Mouse (Mus musculus) kidney, embryonic 14.5 days (tissue): ENCODE data around the gene Dip2c. TPM values are rescaled to one million over a fixed set of nuclear protein-coding genes. Genes with fewer than 3 reads are reported as not detected.

Experiments used
- ATAC-seq: fragments of 200-750 bp; cut with Nextera tagmentation; 2 replicates; pipeline ENCODE4 v1.8.0; 2017; ENCODE audit warnings: moderate number of reproducible peaks, mild to moderate bottlenecking, moderate TSS enrichment, moderate library complexity; ENCODE audit not compliant: low FRiP score, low TSS enrichment
- H3K27ac ChIP-seq: fragments of 300-500 bp; sonication (generic); 2 replicates; pipeline ENCODE4 v1.5.1; 2014; ENCODE audit warnings: low read depth, mild to moderate bottlenecking, low read length, moderate library complexity, mixed read lengths
- H3K27me3 ChIP-seq: fragments of 300-500 bp; sonication (generic); 2 replicates; pipeline ENCODE4 v1.6.1; 2014; ENCODE audit warnings: mild to moderate bottlenecking, low read length; ENCODE audit not compliant: control insufficient read depth, insufficient read depth
- H3K36me3 ChIP-seq: fragments of 300-500 bp; sonication (generic); 2 replicates; pipeline ENCODE4 v1.6.1; 2014; ENCODE audit warnings: low read length, mixed read lengths; ENCODE audit not compliant: control insufficient read depth, insufficient read depth
- H3K4me1 ChIP-seq: fragments of 300-500 bp; sonication (generic); 2 replicates; pipeline ENCODE4 v1.6.1; 2014; ENCODE audit warnings: low read length, mixed read lengths; ENCODE audit not compliant: control insufficient read depth, insufficient read depth
- H3K4me2 ChIP-seq: fragments of 300-500 bp; sonication (generic); replicated peaks from 2 replicates; pipeline ENCODE4 v1.6.1; 2014; ENCODE audit warnings: low read depth, mild to moderate bottlenecking, low read length
- H3K4me3 ChIP-seq: fragments of 300-500 bp; sonication (generic); 2 replicates; pipeline ENCODE4 v1.5.1; 2014; ENCODE audit warnings: mild to moderate bottlenecking, low read length
- H3K9ac ChIP-seq: fragments of 300-500 bp; sonication (generic); 2 replicates; pipeline ENCODE4 v1.6.1; 2014; ENCODE audit warnings: low read depth, mild to moderate bottlenecking, low read length, moderate library complexity
- H3K9me3 ChIP-seq: fragments of 300-500 bp; sonication (generic); 2 replicates; pipeline ENCODE4 v1.6.1; 2016; ENCODE audit warnings: low read length; ENCODE audit not compliant: control insufficient read depth
- WGBS: fragments of 180-500 bp; shearing (Covaris S2); extraction: QIAGEN DNeasy Blood & Tissue Kit; methylation state at CpG from one replicate; pipeline ENCODE4 v1.1.7; 2014; 5-methylcytosine and 5-hydroxymethylcytosine counted together
- polyA plus RNA-seq: library from polyadenylated mRNA; unstranded; fragments of >200 nt; fragmentation: Nextera tagmentation; extraction: Ambion mirVana; gene quantifications from 2 replicates; pipeline ENCODE4 v1.2.1, GENCODE M21; 2014

The Dip2c gene
- polyA plus RNA-seq, 1 experiment from 2014 or later = 7.3 TPM

DNA sequence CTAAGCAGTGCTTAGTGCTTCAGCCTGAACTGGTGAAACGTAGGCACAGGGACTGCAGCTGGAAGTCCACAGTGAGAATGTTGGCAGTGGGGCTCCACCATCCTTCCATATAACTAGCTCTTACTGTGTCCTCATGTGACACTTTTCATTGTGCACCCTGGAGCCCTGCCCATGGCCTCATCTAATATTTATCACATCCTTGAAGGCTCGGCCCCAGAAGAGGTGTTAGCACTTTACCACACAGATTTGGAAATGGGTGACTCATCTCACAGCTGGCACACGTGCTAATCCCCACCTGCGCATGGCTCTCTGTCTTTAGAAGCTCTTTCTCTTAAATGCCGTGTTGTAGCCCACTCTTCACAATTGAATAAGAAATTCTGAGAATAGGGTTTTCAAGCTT lies 292.5 kb downstream of the Dip2c start:
- Histone ChIP-seq H3K27ac (no peak overlapping the region), H3K4me3 (no peak overlapping the region), H3K4me2 (no peak overlapping the region), H3K27me3 (no peaks in the 10 kb centered on the region), H3K9ac (no peak overlapping the region), H3K36me3 (peaks cover 6% of the 10 kb centered on the region; the same call in 1 of the 2 replicates), H3K4me1 (no peaks in the 10 kb centered on the region), H3K9me3 (no peaks in the 10 kb centered on the region)
- 89% methylated on average over 5 of the region's 5 CpGs for WGBS
- no peak for ATAC-seq

DNA sequence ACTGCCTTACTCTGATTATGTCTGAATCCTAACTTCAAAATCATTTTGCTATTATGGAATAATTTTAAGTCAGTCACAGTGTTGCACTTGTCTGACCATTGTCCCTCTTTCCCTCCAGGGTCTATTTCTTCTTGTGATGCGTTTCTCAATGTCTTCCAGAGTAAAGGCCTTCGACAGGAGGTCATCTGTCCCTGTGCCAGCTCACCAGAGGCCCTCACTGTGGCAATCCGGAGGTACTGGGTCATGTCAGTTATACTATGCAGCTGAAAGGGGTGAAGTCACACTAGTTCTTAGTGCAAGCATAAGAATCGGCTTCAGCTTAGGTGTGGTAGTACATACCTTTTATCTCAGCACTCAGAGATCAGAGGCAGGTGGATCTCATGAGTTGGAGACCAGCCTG lies 300.4 kb downstream of the Dip2c start:
- H3K27ac ChIP-seq = no peak overlapping the region
- ATAC-seq = no peak
- 94% methylated on average over 4 of the region's 4 CpGs for WGBS
- H3K9ac ChIP-seq = no peak overlapping the region
- H3K4me2 ChIP-seq = no peak overlapping the region
- no peaks in the 10 kb centered on the region for H3K27me3 ChIP-seq
- no peaks in the 10 kb centered on the region for H3K9me3 ChIP-seq
- H3K4me3 ChIP-seq = no peak overlapping the region
- H3K36me3 ChIP-seq = peaks cover 4% of the 10 kb centered on the region; the same call in 1 of the 2 replicates
- no peaks in the 10 kb centered on the region for H3K4me1 ChIP-seq

DNA sequence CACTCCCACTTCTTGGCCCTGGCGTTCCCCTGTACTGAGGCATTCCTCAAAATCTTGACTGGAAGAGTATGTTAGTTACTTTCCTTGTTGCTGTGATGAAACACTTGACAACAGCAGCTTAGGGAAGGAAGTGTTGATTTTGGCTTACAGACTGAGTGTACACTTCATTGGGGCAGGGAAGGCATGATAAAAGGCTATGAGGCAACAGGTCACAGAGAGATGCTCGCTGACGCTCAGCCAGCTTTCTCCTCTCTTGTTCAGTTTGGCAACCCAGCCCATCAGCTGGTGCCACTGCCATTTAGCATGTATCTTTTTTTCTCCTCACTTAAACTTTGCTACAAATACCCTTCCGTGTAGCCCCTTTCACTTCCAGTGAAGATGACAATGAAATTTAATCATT lies 302.1 kb downstream of the Dip2c start:
- WGBS = 76% methylated on average over 4 of the region's 4 CpGs
- Histone ChIP-seq H3K4me2 (no peak overlapping the region), H3K27ac (no peak overlapping the region), H3K27me3 (no peaks in the 10 kb centered on the region), H3K36me3 (peaks cover 4% of the 10 kb centered on the region; the same call in 1 of the 2 replicates), H3K9ac (no peak overlapping the region), H3K4me3 (no peak overlapping the region), H3K4me1 (no peaks in the 10 kb centered on the region), H3K9me3 (no peaks in the 10 kb centered on the region)
- no peak for ATAC-seq

DNA sequence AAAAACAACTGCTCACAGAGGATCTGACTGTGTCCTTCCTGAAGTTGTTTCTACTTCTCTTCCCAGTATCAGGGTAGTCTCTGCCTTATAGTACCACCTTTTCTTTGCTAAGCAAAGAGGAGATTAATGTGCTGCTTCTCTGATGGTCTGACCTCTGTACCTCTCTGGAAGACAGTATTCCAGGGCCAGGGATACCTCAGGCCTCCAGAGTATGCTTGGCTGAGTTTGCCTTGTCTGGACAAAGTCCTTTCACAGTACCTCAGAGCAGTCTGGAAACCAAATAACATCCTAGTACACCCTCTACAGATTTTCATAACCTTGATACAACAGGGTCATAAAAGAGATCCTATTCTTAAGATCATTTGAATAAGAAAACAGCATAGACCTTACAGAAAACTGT lies 305.5 kb downstream of the Dip2c start:
- Histone ChIP-seq H3K4me2 (no peak overlapping the region), H3K9me3 (no peaks in the 10 kb centered on the region), H3K9ac (no peak overlapping the region), H3K4me1 (no peaks in the 10 kb centered on the region), H3K27me3 (no peaks in the 10 kb centered on the region), H3K36me3 (peaks cover 2% of the 10 kb centered on the region; the same call in 1 of the 2 replicates), H3K4me3 (no peak overlapping the region), H3K27ac (no peak overlapping the region)
- ATAC-seq = no peak

DNA sequence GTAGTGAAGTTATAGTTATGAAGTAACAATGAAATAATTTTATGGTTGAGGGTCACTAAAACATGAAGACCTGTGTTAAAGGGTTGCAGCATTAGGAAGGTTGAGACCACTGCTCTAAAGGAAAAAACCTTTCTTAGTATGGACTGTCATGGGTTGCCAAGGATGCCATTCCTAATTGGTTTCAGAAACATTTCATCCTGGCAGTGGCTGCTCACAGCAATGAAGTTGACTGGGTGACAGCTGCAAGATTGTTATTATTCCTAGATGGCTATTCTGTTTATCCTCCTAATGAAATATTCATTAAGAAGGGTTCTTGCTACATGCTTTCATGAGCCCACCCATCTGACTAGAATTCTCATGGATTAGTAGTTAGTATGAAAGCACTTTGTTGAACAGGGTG lies 307.3 kb downstream of the Dip2c start:
- Histone ChIP-seq H3K9ac (no peak overlapping the region), H3K27ac (no peak overlapping the region), H3K27me3 (no peaks in the 10 kb centered on the region), H3K4me3 (no peak overlapping the region), H3K9me3 (no peaks in the 10 kb centered on the region), H3K36me3 (no peaks in the 10 kb centered on the region), H3K4me2 (no peak overlapping the region), H3K4me1 (no peaks in the 10 kb centered on the region)
- ATAC-seq = no peak

GRCm38 (mm10) chr13:9599334-9600096 lies 323.2 kb downstream of the Dip2c start:
- WGBS = 86% methylated on average over 6 of the region's 6 CpGs
- Histone ChIP-seq H3K4me1 (no peaks in the 10 kb centered on the region), H3K9me3 (no peaks in the 10 kb centered on the region), H3K27me3 (no peaks in the 10 kb centered on the region), H3K4me3 (no peak overlapping the region), H3K4me2 (no peak overlapping the region), H3K27ac (no peak overlapping the region), H3K9ac (no peak overlapping the region), H3K36me3 (no peaks in the 10 kb centered on the region; the same call in 1 of the 2 replicates)
- no peak for ATAC-seq

GRCm38 (mm10) chr13:9601350-9601749 lies 325.0 kb downstream of the Dip2c start:
- H3K36me3 ChIP-seq = no peaks in the 10 kb centered on the region; the same call in 1 of the 2 replicates
- no peaks in the 10 kb centered on the region for H3K27me3 ChIP-seq
- H3K4me1 ChIP-seq = no peaks in the 10 kb centered on the region
- no peak overlapping the region for H3K27ac ChIP-seq
- H3K4me3 ChIP-seq = no peak overlapping the region
- no peak overlapping the region for H3K9ac ChIP-seq
- no peak overlapping the region for H3K4me2 ChIP-seq
- WGBS = 82% methylated on average over 3 of the region's 3 CpGs
- H3K9me3 ChIP-seq = no peaks in the 10 kb centered on the region
- no peak for ATAC-seq

DNA sequence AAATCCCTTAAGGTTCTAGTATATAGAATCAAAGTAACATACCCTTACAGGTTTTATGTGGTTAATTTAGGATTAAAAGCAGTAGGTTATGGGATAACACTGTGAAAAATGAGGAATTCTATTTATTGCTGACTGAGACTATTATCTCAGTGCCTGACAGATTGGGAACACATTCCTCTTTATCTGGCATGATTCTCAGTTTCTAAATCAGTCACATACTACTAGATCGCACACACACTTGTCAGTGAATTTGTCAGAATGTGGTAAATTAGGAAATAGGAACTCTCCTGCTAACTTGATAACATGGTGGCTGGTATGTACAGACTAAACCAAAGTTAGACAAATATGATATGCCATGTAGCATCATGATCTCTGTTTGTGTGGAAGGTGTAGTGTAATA lies 334.9 kb downstream of the Dip2c start:
- H3K9ac ChIP-seq = no peak overlapping the region
- H3K4me2 ChIP-seq = no peak overlapping the region
- no peak overlapping the region for H3K27ac ChIP-seq
- H3K36me3 ChIP-seq = peaks cover 6% of the 10 kb centered on the region; the same call in 1 of the 2 replicates
- no peak overlapping the region for H3K4me3 ChIP-seq
- WGBS = 91% methylated on average over 1 of the region's 1 CpGs
- H3K4me1 ChIP-seq = no peaks in the 10 kb centered on the region
- H3K9me3 ChIP-seq = no peaks in the 10 kb centered on the region
- H3K27me3 ChIP-seq = no peaks in the 10 kb centered on the region
- no peak for ATAC-seq

DNA sequence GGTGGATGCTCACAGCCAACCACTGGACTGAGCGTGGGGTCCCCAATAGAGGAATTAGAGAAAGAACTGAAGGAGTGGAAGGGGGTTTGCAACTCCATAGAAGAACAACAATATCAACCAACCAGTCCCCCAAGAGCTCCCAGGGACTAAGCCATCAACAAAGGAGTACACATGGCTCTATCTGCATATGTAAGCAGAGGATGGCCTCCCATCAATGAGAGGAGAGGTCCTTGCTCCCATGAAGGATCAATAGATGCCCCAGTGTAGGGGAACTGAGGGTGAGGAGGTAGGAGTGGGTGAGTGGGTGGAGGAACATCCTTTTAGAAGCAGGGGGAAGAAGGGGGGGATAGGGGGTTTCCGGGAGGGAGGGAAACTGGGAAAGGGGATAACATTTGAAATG lies 356.4 kb downstream of the Dip2c start:
- H3K9me3 ChIP-seq = no peaks in the 10 kb centered on the region
- WGBS = 86% methylated on average over 2 of the region's 2 CpGs
- no peak overlapping the region for H3K27ac ChIP-seq
- H3K4me3 ChIP-seq = no peak overlapping the region
- H3K9ac ChIP-seq = no peak overlapping the region
- no peaks in the 10 kb centered on the region for H3K27me3 ChIP-seq
- ATAC-seq = no peak
- peaks cover 5% of the 10 kb centered on the region; the same call in 1 of the 2 replicates for H3K36me3 ChIP-seq
- H3K4me2 ChIP-seq = no peak overlapping the region
- H3K4me1 ChIP-seq = no peaks in the 10 kb centered on the region
